Mouse (Mus musculus) heart, postnatal 0 days (tissue): Measurements from ENCODE around the gene C6.

Source experiments
- CTCF ChIP-seq: IDR thresholded peaks from 2 replicates; pipeline ENCODE4 v1.5.1; 2016; ENCODE audit warnings: antibody characterized with exemption, control low read depth, low read depth
- EP300 ChIP-seq: IDR thresholded peaks from 2 replicates; pipeline ENCODE4 v1.6.1; 2016; ENCODE audit warnings: antibody characterized with exemption, low read depth

DNA sequence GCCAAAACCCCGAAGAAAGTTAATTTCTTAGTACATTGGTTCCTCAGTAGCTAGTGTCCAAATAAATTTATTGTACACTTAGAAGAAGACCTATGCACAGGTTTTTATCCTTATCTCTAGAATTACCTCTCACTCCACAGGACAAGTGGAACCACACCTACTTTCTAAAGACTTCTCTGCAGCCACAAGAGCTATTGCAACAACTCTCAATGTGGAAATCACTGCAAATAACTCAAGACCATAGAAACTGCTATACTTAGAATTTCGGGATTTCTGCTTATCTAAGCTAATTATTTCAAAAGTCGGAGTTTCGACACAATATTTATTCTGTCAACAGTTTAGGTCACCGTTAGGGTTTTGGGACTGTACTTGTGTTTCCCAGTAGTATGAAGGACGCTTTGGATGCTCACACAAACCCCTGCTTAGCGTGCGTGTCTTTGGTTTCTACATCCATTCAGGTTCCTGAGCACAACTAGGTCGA, at the start of gene C6:
- TF ChIP-seq CTCF (no peak), EP300 (no peak)
